In the genomic region with DNA sequence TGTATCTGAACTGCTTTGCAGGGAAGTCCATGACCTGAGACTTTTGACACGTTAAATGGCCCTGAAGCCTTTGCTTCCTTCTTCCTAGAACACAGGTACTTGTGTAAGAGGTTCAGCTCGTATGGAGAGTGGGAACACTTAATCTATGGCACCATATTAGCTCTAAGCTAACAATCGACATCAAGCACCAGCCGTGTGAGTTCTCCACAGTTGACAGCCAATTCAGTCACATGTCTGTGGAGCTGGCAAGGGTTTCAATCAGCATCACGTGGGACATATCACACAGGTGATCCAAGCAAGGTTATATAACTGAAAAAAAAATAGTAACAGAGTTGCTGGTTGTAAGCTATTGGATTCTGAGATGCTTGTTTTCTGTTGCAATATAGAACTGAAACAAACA, we compare ENCODE assay signal across 24 mouse cellular contexts. TPM values are rescaled to one million over a fixed set of nuclear protein-coding genes. Genes with fewer than 3 reads are reported as not detected.
DNase-seq lines count a peak whose midpoint lies in the region; ATAC-seq and TF ChIP-seq lines count a peak whose summit lies in the region.
"Had no signal": no experiment of that assay in that cellular context is flagged by ENCODE, and none has a peak within 500 bp of the region (broad histone marks: within the 10 kb centered on the region; RNA-seq: fewer than 3 reads in every experiment).

No protein-coding gene starts in this region.

- no peak for TF ChIP-seq POLR2A in kidney, adult 2 months (IDR thresholded peaks at IDR 0.05; ENCODE audit: low read depth, low read length)
- TF ChIP-seq POLR2A in lung, adult 2 months (IDR thresholded peaks at IDR 0.05; ENCODE audit: borderline replicate concordance, extremely low read depth, low read depth, low read length): no peak

- no peak for ATAC-seq in kidney, embryonic 15.5 days (replicated peaks; ENCODE audit: low FRiP score)
- ATAC-seq: activated CD4-positive, CD25-positive, alpha-beta regulatory T cell, adult 4 months; forebrain, postnatal 0 days had no signal

- no peak overlapping the region for H3K9ac ChIP-seq in kidney, embryonic 15.5 days
- H3K9ac ChIP-seq: forebrain, postnatal 0 days; heart, embryonic 12.5 days; hindbrain, embryonic 14.5 days; liver, embryonic 15.5 days; midbrain, embryonic 12.5 days; neural tube, embryonic 13.5 days had no signal

- no peak overlapping the region for H3K27ac ChIP-seq in kidney, adult 2 months (ENCODE audit: insufficient read depth, low read depth, low read length)
- H3K27ac ChIP-seq in kidney, embryonic 15.5 days: no peak overlapping the region
- no peak overlapping the region for H3K27ac ChIP-seq in hindbrain, embryonic 10.5 days
- H3K27ac ChIP-seq: hindbrain, embryonic 14.5 days; liver, embryonic 15.5 days; midbrain, embryonic 12.5 days; neural tube, embryonic 13.5 days had no signal

- WGBS in kidney, adult 2 months: 57% methylated on average over 5 of the region's 5 CpGs
- WGBS in kidney, embryonic 15.5 days: 73% methylated on average over 5 of the region's 5 CpGs
- 46% methylated on average over 5 of the region's 5 CpGs for whole genome bisulfite sequencing in lung, adult 2 months
- 80% methylated on average over 5 of the region's 5 CpGs for WGBS in hindbrain, embryonic 10.5 days

- H3K27me3 ChIP-seq in kidney, adult 2 months (replicated peaks; ENCODE audit: control insufficient read depth, insufficient read depth, low read length): no peaks in the 10 kb centered on the region
- H3K27me3 ChIP-seq in kidney, embryonic 15.5 days: no peaks in the 10 kb centered on the region
- H3K27me3 ChIP-seq in hindbrain, embryonic 10.5 days (ENCODE audit: insufficient read depth, poor library complexity, severe bottlenecking): no peaks in the 10 kb centered on the region
- H3K27me3 ChIP-seq: CH12.LX; heart, embryonic 12.5 days; liver, embryonic 15.5 days; megakaryocyte, embryonic 14.5 days; midbrain, embryonic 12.5 days; neural tube, embryonic 13.5 days had no signal

- H3K4me2 ChIP-seq in kidney, embryonic 15.5 days: no peak overlapping the region
- H3K4me2 ChIP-seq: heart, embryonic 12.5 days; hindbrain, embryonic 14.5 days; liver, embryonic 15.5 days; midbrain, embryonic 12.5 days; neural tube, embryonic 13.5 days had no signal

- H3K4me3 ChIP-seq in kidney, adult 2 months (ENCODE audit: insufficient read depth, low read depth, low read length): no peak overlapping the region
- no peak overlapping the region for H3K4me3 ChIP-seq in kidney, embryonic 15.5 days (replicated peaks)
- no peak overlapping the region for H3K4me3 ChIP-seq in lung, adult 2 months (replicated peaks; ENCODE audit: extremely low read depth, low read depth, low read length)
- H3K4me3 ChIP-seq in hindbrain, embryonic 10.5 days: no peak overlapping the region
- H3K4me3 ChIP-seq: erythroblast, embryonic 14.5 days; heart, embryonic 12.5 days; liver, embryonic 15.5 days; megakaryocyte, embryonic 14.5 days; midbrain, embryonic 12.5 days; neural tube, embryonic 13.5 days had no signal

- no peak for TF ChIP-seq CTCF in kidney, adult 2 months (conservative IDR thresholded peaks at IDR 0.05; ENCODE audit: insufficient read depth, insufficient read length, low read depth, low read length)
- no peak for TF ChIP-seq CTCF in lung, adult 2 months (IDR thresholded peaks at IDR 0.05; ENCODE audit: insufficient read depth, low read length)

- no peaks in the 10 kb centered on the region for H3K9me3 ChIP-seq in kidney, embryonic 15.5 days (replicated peaks)
- no peaks in the 10 kb centered on the region for H3K9me3 ChIP-seq in hindbrain, embryonic 10.5 days
- H3K9me3 ChIP-seq: heart, embryonic 12.5 days; liver, embryonic 15.5 days; megakaryocyte, embryonic 14.5 days; midbrain, embryonic 12.5 days; neural tube, embryonic 13.5 days had no signal

- H3K36me3 ChIP-seq in kidney, adult 2 months (ENCODE audit: control insufficient read depth, insufficient read depth, low read length): no peaks in the 10 kb centered on the region
- no peaks in the 10 kb centered on the region for H3K36me3 ChIP-seq in kidney, embryonic 15.5 days
- H3K36me3 ChIP-seq in hindbrain, embryonic 10.5 days: no peaks in the 10 kb centered on the region
- H3K36me3 ChIP-seq: heart, embryonic 12.5 days; liver, embryonic 15.5 days; midbrain, embryonic 12.5 days; neural tube, embryonic 13.5 days had no signal

- peak; percentile 86 for DNase-seq in heart, adult 11 months
- DNase-seq in heart, adult 18-20 months: no peak
- peak; percentile 56 for DNase-seq in kidney, adult 2 months
- peak; percentile 55 to 76 for DNase-seq in lung, adult 18-20 months
- DNase-seq in lung, adult 2 months: no peak
- no peak for DNase-seq in hindbrain, embryonic 10.5 days (ENCODE audit: low spot score)
- no peak for DNase-seq in layer of hippocampus, postnatal 36 days
- DNase-seq: adrenal gland, adult 2 months; adrenal gland, postnatal 36 days; cerebellum, adult 2 months; forebrain, postnatal 0 days; gastrocnemius, postnatal 10 days; heart, postnatal 4 days; liver had no signal

- H3K4me1 ChIP-seq in kidney, adult 2 months (ENCODE audit: control insufficient read depth, insufficient read depth, low read length): peaks cover 3% of the 10 kb centered on the region; the same call in 1 of the 2 replicates
- H3K4me1 ChIP-seq in kidney, embryonic 15.5 days: no peaks in the 10 kb centered on the region
- peaks cover 6% of the 10 kb centered on the region for H3K4me1 ChIP-seq in lung, adult 2 months (ENCODE audit: control insufficient read depth, insufficient read depth, low read length)
- no peaks in the 10 kb centered on the region for H3K4me1 ChIP-seq in hindbrain, embryonic 10.5 days (replicated peaks)
- H3K4me1 ChIP-seq: heart, embryonic 12.5 days; liver, embryonic 15.5 days; midbrain, embryonic 12.5 days; neural tube, embryonic 13.5 days had no signal

RNA-seq across cellular contexts. Expression of a gene that starts 43.2 kb away (rescaled TPM):
- total RNA-seq in heart, adult 18-20 months (2021): 10 to 100 TPM; 38.7 to 41.1 TPM
- polyA plus RNA-seq in kidney, adult 2 months (2012; rRNA removed): 14.7 and 15.8 TPM in 2 replicates
- 6.7 and 8.7 TPM in 2 replicates for polyA plus RNA-seq in kidney, embryonic 15.5 days (2015; fragmentation: Nextera tagmentation; extraction: Ambion mirVana)
- polyA plus RNA-seq in lung, adult 2 months (2012; rRNA removed): 21.1 and 22.7 TPM in 2 replicates
- polyA plus RNA-seq in hindbrain, embryonic 10.5 days (2016; fragmentation: Nextera tagmentation; extraction: Ambion mirVana): 10.2 and 11.6 TPM in 2 replicates
- total RNA-seq in layer of hippocampus, postnatal 36 days (2021): 10 to 100 TPM; 27.5 to 32.8 TPM

Comparison
In these comparisons a context has a peak if more than half of its experiments do, and no peak if none do; other contexts are left out.
1. DNase-seq: peak in heart, adult 11 months (single experiment), kidney, adult 2 months (single experiment) and lung, adult 18-20 months (2 of 2); none in heart, adult 18-20 months (0 of 2), lung, adult 2 months (single experiment), hindbrain, embryonic 10.5 days (single experiment) and layer of hippocampus, postnatal 36 days (0 of 2).